Mouse (Mus musculus): ENCODE results near the gene Med16. TPM values are rescaled to one million over a fixed set of nuclear protein-coding genes. Genes with fewer than 3 reads are reported as not detected.
A peak's percentile ranks its signal among the peaks of the same experiment; 100 is the strongest.

The Med16 gene
- polyA plus RNA-seq, 1 experiment = 103 TPM

DNA sequence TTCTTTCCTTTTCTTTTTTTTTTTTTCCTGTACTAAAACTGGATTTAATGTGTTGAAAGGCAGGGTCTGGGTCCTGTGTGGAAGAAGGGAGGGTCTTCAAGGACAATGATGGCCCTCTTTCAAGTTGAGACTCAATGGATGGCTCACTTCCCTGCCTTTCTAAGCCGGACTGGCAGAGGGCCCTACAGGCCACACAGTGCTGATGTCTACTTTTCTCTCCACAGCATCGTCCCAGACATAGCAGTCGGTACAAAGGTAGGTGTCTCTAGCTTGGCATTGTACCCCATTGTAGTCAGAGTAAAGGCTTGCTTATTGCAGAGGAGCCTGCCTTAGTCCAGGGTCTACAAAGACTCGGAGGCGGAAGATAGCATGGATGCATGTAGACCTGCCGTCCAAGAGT, 52.4 kb downstream of the Med16 start:
- peaks cover 38% of the 10 kb centered on the region for H3K36me3 ChIP-seq (ENCODE audit: control insufficient read depth, insufficient read depth, low read length)
- no peak for DNase-seq
- WGBS = 17% methylated on average over 6 of the region's 6 CpGs
- peak overlapping the region; percentile 90 for H3K4me3 ChIP-seq (ENCODE audit: control insufficient read depth, insufficient read depth, low read length)
- no peak overlapping the region for H3K27ac ChIP-seq (ENCODE audit: control insufficient read depth, insufficient read depth, low read length)
- H3K4me1 ChIP-seq (replicated peaks; ENCODE audit: control insufficient read depth, insufficient read depth, low read length) = peaks cover 54% of the 10 kb centered on the region
- no peak for TF ChIP-seq POLR2A (IDR thresholded peaks at IDR 0.05; ENCODE audit: control insufficient read depth, extremely low read depth, insufficient read depth, low read length, poor library complexity)
- TF ChIP-seq CTCF (IDR thresholded peaks at IDR 0.05; ENCODE audit: borderline replicate concordance, control insufficient read depth, extremely low read depth, insufficient read depth, low read length, poor library complexity) = no peak
- H3K27me3 ChIP-seq (ENCODE audit: control insufficient read depth, insufficient read depth, low read length) = no peaks in the 10 kb centered on the region

DNA sequence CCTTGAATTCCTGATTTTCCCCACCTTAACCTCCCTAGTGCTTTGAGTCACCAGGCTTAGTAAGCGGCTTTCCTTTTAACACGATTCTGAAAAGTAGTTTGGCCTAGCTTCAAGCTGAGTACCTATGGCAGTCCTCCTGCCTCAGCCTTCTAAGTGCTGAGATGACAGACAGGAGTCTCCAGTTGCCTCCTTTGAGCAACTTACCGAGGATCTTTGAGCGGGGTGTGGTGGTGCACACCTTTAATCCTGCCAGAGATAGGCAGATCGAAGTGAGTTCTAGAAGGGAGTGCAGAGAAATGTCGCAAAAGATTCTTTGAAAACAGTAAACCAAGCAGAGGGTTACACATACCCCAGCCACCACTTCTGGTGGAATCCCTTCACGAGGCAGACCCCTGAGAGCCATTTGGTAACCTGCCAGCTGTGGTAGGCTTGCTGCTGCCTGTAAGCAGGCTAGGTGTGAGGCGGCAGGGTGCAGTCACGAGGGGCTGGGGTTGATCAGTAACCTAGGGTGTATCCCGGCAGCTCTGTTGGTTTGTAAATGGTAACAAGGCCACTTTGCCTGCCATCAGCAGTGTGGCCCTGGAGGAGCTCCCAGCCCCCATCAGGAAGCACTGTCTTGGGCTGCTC, 53.1 kb downstream of the Med16 start:
- H3K27me3 ChIP-seq (ENCODE audit: control insufficient read depth, insufficient read depth, low read length) = no peaks in the 10 kb centered on the region
- no peak for TF ChIP-seq POLR2A (IDR thresholded peaks at IDR 0.05; ENCODE audit: control insufficient read depth, extremely low read depth, insufficient read depth, low read length, poor library complexity)
- TF ChIP-seq CTCF (IDR thresholded peaks at IDR 0.05; ENCODE audit: borderline replicate concordance, control insufficient read depth, extremely low read depth, insufficient read depth, low read length, poor library complexity) = no peak
- H3K4me3 ChIP-seq (ENCODE audit: control insufficient read depth, insufficient read depth, low read length) = peak overlapping the region; percentile 90
- peak; percentile 34 for DNase-seq
- H3K4me1 ChIP-seq (replicated peaks; ENCODE audit: control insufficient read depth, insufficient read depth, low read length) = peaks cover 60% of the 10 kb centered on the region
- H3K36me3 ChIP-seq (ENCODE audit: control insufficient read depth, insufficient read depth, low read length) = peaks cover 32% of the 10 kb centered on the region
- WGBS = under 1% methylated on average over 10 of the region's 10 CpGs
- peak overlapping the region; percentile 95 for H3K27ac ChIP-seq (ENCODE audit: control insufficient read depth, insufficient read depth, low read length)

DNA sequence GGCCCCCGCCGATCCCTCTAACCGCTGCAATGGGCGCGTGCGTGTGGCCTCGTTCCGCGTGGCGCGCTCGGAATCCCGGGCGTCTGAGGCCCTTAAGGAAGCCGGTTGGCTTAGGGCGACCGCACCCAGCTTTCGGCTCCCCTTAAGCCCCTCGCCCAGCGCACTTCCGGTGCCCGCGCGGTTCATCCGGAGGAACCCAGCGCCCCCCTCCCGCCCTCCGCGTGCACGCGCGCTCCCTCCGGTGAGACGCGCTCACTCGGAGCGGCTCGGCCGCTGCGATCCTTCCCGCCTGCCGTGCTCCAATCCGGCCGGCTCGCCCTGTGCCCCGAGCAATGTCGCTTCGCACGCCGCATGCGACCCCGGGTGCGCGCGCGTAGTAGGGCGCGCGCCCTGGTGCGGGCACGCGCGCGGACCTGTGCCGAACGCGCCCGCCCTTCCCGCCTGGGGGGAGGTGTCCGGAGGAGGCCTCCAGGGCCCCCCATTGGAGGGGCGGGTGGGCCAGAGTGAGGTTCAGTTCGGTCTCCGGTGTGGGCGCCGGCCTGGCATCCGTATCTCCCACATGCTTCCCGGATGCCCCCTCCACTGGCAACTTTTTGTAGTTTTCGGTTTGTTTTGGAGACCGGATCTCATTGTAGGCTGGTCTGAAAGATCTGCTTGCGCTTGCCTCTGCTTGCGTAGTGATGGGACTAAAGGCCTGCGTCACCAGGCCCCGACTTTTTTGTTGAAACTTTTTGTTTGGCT, 53.8 kb downstream of the Med16 start:
- DNase-seq = peak; percentile 82
- WGBS = under 1% methylated on average over 83 of the region's 83 CpGs
- Histone ChIP-seq H3K4me1 (replicated peaks; ENCODE audit: control insufficient read depth, insufficient read depth, low read length) (peaks cover 67% of the 10 kb centered on the region), H3K4me3 (ENCODE audit: control insufficient read depth, insufficient read depth, low read length) (peak overlapping the region; percentile 90), H3K27ac (ENCODE audit: control insufficient read depth, insufficient read depth, low read length) (peak overlapping the region; percentile 95), H3K36me3 (ENCODE audit: control insufficient read depth, insufficient read depth, low read length) (peaks cover 25% of the 10 kb centered on the region), H3K27me3 (ENCODE audit: control insufficient read depth, insufficient read depth, low read length) (no peaks in the 10 kb centered on the region)
- TF ChIP-seq CTCF (IDR thresholded peaks at IDR 0.05; ENCODE audit: borderline replicate concordance, control insufficient read depth, extremely low read depth, insufficient read depth, low read length, poor library complexity) = no peak
- TF ChIP-seq POLR2A (IDR thresholded peaks at IDR 0.05; ENCODE audit: control insufficient read depth, extremely low read depth, insufficient read depth, low read length, poor library complexity) = peak; percentile 34

DNA sequence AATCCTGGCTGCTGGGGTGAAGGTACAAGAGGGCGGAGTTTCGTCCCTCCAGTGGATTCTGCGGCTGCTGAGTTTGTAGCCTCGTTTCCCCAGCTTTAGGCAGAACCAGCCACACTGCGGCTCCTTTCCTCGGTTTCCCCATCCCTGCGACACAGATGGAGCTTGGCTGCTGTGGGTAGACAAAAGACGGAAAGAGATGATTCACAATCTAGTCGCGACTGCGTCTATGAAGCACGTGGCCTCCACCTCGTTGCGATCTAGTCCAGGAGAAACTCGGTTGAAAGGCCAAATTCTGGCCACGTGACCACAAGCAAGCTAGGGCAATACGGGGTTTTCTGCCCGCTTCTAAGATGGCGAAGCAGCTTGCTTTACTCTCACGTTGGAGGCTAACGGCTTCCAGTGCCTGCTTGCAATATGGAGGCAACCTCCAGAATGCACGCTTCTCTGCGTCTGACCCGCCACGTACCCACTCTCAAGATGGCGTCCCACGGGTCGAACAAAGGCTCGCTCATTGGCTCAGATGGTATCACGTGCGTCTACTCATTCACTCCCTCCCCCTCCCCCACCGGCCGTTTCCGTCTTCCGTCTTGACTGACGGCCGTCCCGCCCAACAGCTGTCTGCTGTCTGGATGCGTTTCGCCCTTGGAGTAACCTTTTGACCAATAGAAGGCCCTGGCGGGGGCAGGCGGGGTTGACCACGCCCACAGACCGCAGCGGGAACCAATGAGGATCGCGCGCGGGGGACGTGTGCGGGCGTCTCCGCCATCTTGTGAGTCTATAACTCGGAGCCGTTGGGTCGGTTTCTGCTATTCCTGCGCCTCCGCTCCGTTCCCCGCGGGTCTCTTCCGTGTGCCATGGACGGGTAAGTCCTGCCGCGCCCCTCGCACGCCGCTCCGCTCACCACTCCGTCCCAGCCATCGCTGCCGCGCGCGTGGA, 54.6 kb downstream of the Med16 start, which contains the start of gene Ptbp1:
Ptbp1 (plus strand) TSS at position 568 of the 936 bp plus-strand sequence.
- TF ChIP-seq POLR2A (IDR thresholded peaks at IDR 0.05; ENCODE audit: control insufficient read depth, extremely low read depth, insufficient read depth, low read length, poor library complexity) (peak; percentile 76), CTCF (IDR thresholded peaks at IDR 0.05; ENCODE audit: borderline replicate concordance, control insufficient read depth, extremely low read depth, insufficient read depth, low read length, poor library complexity) (peak; percentile 63; the same call in 1 of the 2 replicates)
- Histone ChIP-seq H3K4me1 (replicated peaks; ENCODE audit: control insufficient read depth, insufficient read depth, low read length) (peaks cover 72% of the 10 kb centered on the region), H3K27me3 (ENCODE audit: control insufficient read depth, insufficient read depth, low read length) (no peaks in the 10 kb centered on the region), H3K4me3 (ENCODE audit: control insufficient read depth, insufficient read depth, low read length) (peak within 1 kb of the TSS; percentile 90), H3K36me3 (ENCODE audit: control insufficient read depth, insufficient read depth, low read length) (peaks cover 17% of the 10 kb centered on the region), H3K27ac (ENCODE audit: control insufficient read depth, insufficient read depth, low read length) (peak within 1 kb of the TSS; percentile 95)
- peak; percentile 99 for DNase-seq
- under 1% methylated on average over 75 of the region's 75 CpGs for WGBS

DNA sequence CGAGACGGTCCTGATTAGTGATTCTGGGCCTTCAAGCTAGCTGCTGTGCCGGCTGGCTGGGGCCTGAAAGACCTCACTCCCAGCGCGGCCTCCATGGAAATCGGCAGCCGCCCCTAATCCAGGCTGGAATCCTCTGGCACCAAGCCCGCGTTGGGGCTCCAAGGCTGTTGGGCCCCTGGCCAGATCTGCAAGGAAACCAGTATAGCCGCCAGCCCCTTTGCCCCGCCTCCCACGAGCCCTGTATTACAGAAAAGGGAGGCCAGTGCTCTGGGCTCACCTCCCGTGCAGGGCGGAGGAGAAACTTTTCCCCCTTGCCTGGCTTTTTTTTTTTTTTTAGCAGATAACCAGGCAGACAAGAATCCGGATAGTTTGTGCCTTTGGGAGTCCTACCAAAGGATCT, 55.3 kb downstream of the Med16 start:
- 2% methylated on average over 15 of the region's 15 CpGs for WGBS
- Histone ChIP-seq H3K36me3 (ENCODE audit: control insufficient read depth, insufficient read depth, low read length) (peaks cover 10% of the 10 kb centered on the region), H3K27ac (ENCODE audit: control insufficient read depth, insufficient read depth, low read length) (peak overlapping the region; percentile 94), H3K4me3 (ENCODE audit: control insufficient read depth, insufficient read depth, low read length) (peak overlapping the region; percentile 57), H3K4me1 (replicated peaks; ENCODE audit: control insufficient read depth, insufficient read depth, low read length) (peaks cover 68% of the 10 kb centered on the region), H3K27me3 (ENCODE audit: control insufficient read depth, insufficient read depth, low read length) (no peaks in the 10 kb centered on the region)
- peak; percentile 64 for DNase-seq
- TF ChIP-seq CTCF (IDR thresholded peaks at IDR 0.05; ENCODE audit: borderline replicate concordance, control insufficient read depth, extremely low read depth, insufficient read depth, low read length, poor library complexity) = no peak
- no peak for TF ChIP-seq POLR2A (IDR thresholded peaks at IDR 0.05; ENCODE audit: control insufficient read depth, extremely low read depth, insufficient read depth, low read length, poor library complexity)

DNA sequence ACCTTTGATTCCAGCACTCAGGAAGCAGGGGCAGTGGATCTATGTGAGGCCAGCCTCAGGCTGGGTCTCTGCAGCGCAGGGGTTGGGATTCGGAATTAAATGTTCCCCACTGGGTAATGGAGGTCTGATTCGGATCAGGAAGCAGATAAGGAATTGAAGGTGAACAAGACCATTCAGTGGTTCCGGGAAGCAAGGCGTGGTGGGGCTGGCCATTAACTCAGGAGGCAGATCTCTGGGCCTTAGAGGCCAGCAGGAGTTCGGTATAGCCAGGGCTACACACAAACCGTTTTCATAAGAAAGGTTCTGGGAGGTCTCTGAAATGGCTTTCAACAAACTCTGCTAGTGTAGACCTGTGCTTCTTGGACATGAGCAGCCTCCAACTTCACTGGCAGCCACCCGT, 55.9 kb downstream of the Med16 start:
- peaks cover 10% of the 10 kb centered on the region for H3K36me3 ChIP-seq (ENCODE audit: control insufficient read depth, insufficient read depth, low read length)
- H3K4me3 ChIP-seq (ENCODE audit: control insufficient read depth, insufficient read depth, low read length) = peak overlapping the region; percentile 57
- H3K4me1 ChIP-seq (replicated peaks; ENCODE audit: control insufficient read depth, insufficient read depth, low read length) = peaks cover 63% of the 10 kb centered on the region
- H3K27ac ChIP-seq (ENCODE audit: control insufficient read depth, insufficient read depth, low read length) = peak overlapping the region; percentile 94
- TF ChIP-seq POLR2A (IDR thresholded peaks at IDR 0.05; ENCODE audit: control insufficient read depth, extremely low read depth, insufficient read depth, low read length, poor library complexity) (no peak), CTCF (IDR thresholded peaks at IDR 0.05; ENCODE audit: borderline replicate concordance, control insufficient read depth, extremely low read depth, insufficient read depth, low read length, poor library complexity) (no peak)
- H3K27me3 ChIP-seq (ENCODE audit: control insufficient read depth, insufficient read depth, low read length) = no peaks in the 10 kb centered on the region
- DNase-seq = peak; percentile 20
- WGBS = 49% methylated on average over 8 of the region's 8 CpGs

Data from thymus, adult 2 months (tissue).